Mouse (Mus musculus) heart, postnatal 4 days (tissue): ENCODE measurements around the gene Map3k13. TPM values are rescaled to one million over a fixed set of nuclear protein-coding genes. Genes with fewer than 3 reads are reported as not detected.
"Not testable (repeated sequence)": the region's sequence is repeated elsewhere in the genome, so short reads cannot be mapped to it uniquely, and the experiment has no call there.

Source experiments
- DNase-seq: peaks from one replicate; pipeline ENCODE4 v3.0.0; 2021
- total RNA-seq, 2 experiments: library from RNA; stranded (reverse); gene quantifications; 2 replicates each; pipeline ENCODE4 v1.2.3; 2021

Gene Map3k13
- total RNA-seq, 2 experiments from 2014 or later = 1.1 to 1.4 TPM

- no peak for DNase-seq
These were observed 59.3 kb downstream of the Map3k13 start for GRCm38 (mm10) chr16:21853446-21853941.

DNA sequence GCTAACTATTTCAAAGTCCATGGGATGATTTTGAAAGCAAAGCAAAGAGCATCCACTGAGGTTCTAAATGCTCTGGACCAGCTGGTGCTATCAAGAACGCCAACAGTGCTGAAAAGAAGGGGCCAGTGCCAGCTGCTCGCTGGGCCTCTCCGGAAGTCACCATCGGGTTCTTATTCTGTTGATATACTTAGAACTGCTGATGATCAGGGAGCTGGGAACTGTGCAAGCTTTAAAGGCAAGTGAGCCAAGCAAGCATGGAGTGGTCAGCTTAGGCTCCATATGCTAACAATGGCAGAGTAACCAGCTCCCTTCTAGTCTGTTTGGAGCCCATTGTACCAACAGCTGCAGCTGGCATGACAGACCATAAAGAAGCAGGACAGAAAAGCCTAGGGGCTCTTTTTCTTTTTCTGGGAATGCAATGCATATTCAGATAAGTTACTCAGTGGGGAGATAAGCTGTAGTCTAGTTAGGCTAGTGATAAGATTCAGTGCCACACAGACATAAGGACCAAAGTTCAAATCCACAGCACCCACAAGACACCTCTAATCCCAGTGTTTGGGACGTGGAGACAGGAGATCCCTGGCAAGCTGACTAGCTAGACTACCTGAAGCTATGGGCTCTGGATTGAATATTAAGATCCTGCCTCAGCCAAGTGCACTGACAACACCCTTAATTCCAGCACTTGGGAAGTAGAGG, 60.6 kb downstream of the Map3k13 start:
- DNase-seq = no peak

- DNase-seq = no peak
These were observed 62.0 kb downstream of the Map3k13 start for GRCm38 (mm10) chr16:21856134-21856533.

GRCm38 (mm10) chr16:21857126-21857644, 63.0 kb downstream of the Map3k13 start:
- no peak for DNase-seq

- DNase-seq = no peak
These were observed 64.0 kb downstream of the Map3k13 start for GRCm38 (mm10) chr16:21858163-21858562.

GRCm38 (mm10) chr16:21858882-21859281, 64.7 kb downstream of the Map3k13 start:
- DNase-seq = no peak

GRCm38 (mm10) chr16:21862448-21862847, 68.3 kb downstream of the Map3k13 start:
- no peak for DNase-seq

- no peak for DNase-seq
These were observed 71.3 kb downstream of the Map3k13 start for GRCm38 (mm10) chr16:21865250-21865982.

- DNase-seq = no peak
These were observed 71.9 kb downstream of the Map3k13 start for GRCm38 (mm10) chr16:21865983-21866575.

GRCm38 (mm10) chr16:21867727-21868126, 73.6 kb downstream of the Map3k13 start:
- no peak for DNase-seq

GRCm38 (mm10) chr16:21868651-21869050, 74.5 kb downstream of the Map3k13 start:
- no peak for DNase-seq

GRCm38 (mm10) chr16:21869879-21870278, 75.7 kb downstream of the Map3k13 start:
- no peak for DNase-seq

DNA sequence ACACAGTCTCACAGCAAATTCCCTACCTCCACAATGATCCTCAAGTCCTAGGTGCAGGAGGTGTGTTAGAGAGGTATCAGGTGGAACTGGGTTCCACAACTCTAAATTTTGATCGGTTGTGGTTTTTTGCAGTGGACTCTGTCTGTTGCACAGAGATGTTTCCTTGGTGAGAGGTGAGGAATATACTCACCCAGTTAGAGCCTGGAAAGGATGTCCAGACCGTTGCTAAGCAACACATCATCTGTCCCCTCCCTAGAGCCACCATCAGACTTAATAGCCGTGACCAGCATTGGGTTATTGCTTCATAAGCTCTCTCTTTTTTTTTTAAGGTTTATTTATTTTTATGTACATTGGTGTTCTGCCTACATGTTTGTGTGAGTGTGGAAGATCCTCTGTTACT, 83.6 kb downstream of the Map3k13 start:
- no peak for DNase-seq

GRCm38 (mm10) chr16:21878834-21879233, 84.7 kb downstream of the Map3k13 start:
- no peak for DNase-seq

- no peak for DNase-seq
These were observed 87.0 kb downstream of the Map3k13 start for GRCm38 (mm10) chr16:21881181-21881580.

DNA sequence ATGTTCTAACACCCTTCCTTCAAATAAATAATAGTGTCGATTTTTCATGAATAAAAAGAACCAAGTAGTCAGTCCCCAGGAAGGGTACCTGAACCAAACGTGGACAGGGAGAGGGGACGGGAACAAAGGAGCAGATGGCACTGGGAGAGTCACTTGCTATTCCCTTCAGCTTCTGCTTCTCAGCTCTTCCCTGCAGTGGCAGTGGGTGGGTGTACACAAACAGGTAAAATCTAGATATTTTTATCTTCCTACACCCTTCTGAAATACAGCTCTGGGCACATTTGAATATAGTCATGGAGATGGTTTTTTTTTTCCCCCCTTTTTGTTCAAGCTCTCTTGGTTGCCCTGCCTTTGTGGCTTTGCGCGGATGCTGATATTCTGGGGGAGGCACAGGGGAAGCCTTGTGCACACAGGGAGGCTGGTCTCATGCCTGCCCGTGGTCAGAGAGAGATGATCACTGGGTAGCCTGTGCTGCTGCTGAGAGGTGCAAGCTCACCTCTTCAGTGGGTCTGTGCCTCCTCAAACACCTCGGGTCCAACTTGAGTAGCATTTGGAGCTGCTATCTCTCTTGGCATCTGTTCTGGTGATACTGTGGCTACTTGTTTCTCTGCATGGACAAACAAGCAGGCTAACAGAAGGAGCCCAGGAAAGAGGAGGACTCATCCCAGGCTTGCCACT, 87.6 kb downstream of the Map3k13 start:
- DNase-seq = no peak

- no peak for DNase-seq
These were observed 93.5 kb downstream of the Map3k13 start for GRCm38 (mm10) chr16:21887601-21888000.

GRCm38 (mm10) chr16:21893890-21894289, 99.7 kb downstream of the Map3k13 start:
- DNase-seq = no peak

GRCm38 (mm10) chr16:21901286-21901685, 107.1 kb downstream of the Map3k13 start:
- DNase-seq = no peak

DNA sequence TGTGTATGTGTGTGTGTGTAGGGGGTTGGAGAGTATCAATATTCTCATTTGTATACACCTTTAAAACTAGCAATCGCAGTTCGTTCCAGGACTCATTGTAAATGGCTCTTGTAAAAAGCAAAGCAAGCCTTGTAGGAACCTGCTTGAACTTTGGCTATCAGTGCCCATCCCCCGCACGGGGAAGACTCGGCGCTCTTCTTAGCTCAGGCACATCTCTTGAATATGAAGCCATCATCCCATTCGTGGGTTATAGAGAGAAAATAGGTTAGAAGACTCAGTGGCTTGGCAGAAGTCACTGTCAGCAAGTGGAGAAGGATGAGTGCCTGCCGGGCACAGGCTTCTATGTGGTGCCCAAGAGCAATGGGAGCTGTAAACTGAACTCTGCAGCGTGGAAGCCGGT, 110.5 kb downstream of the Map3k13 start:
- DNase-seq = no peak

DNA sequence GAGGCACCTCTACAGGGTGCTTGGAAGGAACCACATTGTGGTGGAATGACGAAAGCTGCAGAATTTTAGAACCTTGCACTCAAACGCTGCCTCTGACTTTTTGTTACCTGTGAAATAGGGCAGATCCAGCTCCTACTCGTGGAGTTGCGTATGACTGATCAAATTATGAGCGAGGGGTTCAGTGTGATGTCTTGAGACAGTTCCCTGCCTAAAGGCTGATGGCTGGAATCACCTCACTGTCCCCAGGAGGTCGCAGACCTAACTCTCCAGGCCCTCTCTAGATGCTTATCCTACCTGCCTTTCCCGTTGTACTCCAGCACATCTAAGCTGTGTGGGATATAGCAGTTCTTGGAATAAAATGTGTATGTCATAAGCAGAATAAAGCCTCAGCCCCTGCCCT, 111.8 kb downstream of the Map3k13 start:
- DNase-seq = no peak

GRCm38 (mm10) chr16:21906902-21907301, 112.8 kb downstream of the Map3k13 start:
- no peak for DNase-seq

- not testable (repeated sequence) for DNase-seq
These were observed 114.8 kb downstream of the Map3k13 start for GRCm38 (mm10) chr16:21908906-21909305.
